Mouse (Mus musculus) macrophage (primary cell): ENCODE data around the gene Slc38a4. TPM values are rescaled to one million over a fixed set of nuclear protein-coding genes. Genes with fewer than 3 reads are reported as not detected.

Experiments
- H3K27ac ChIP-seq: fragments of 350-480 bp; formaldehyde crosslinking; 2 replicates; pipeline ENCODE4 v1.9.0; 2021
- H3K36me3 ChIP-seq: fragments of 350-480 bp; formaldehyde crosslinking; 2 replicates; pipeline ENCODE4 v1.9.0; 2021; ENCODE audit errors: inconsistent target
- H3K4me3 ChIP-seq: fragments of 350-480 bp; formaldehyde crosslinking; 2 replicates; pipeline ENCODE4 v1.9.0; 2021; ENCODE audit errors: inconsistent target
- H3K79me2 ChIP-seq: fragments of 350-480 bp; formaldehyde crosslinking; 2 replicates; pipeline ENCODE4 v1.9.0; 2021; ENCODE audit errors: inconsistent target
- WGBS: methylation state at CpG from one replicate; pipeline ENCODE4 v1.1.7; 2026; ENCODE audit warnings: inconsistent platforms; ENCODE audit not compliant: missing documents; 5-methylcytosine and 5-hydroxymethylcytosine counted together
- polyA plus RNA-seq: library from polyadenylated mRNA; stranded (reverse); fragments of 250-400 nt; gene quantifications from 3 replicates; pipeline ENCODE4 v1.2.4, GENCODE M21; 2018; ENCODE audit warnings: inconsistent platforms

The Slc38a4 gene
- polyA plus RNA-seq, 1 experiment from 2014 or later, result not detected

DNA sequence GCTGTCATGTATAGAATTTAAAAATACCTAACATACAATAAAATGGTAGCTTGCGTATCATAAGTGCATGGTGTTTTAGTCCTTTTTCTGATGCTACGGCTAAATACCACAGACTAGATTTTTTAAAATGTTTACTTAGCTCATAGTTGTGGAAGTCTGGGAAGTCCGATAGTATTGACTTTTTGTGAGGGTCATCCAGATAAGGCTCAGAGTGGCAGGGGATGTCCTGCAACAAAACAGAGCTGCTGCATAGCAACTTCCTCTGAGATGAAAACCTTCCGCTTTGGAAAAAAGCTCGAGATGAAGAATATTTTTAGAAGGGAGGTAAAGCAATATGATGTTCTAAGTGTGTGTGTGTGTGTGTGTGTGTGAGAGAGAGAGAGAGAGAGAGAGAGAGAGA lies 11.2 kb upstream of the Slc38a4 start:
- 55% methylated on average over 5 of the region's 5 CpGs for WGBS
- H3K27ac ChIP-seq, result no peak overlapping the region
- no peak overlapping the region for H3K4me3 ChIP-seq
- no peaks in the 10 kb centered on the region for H3K79me2 ChIP-seq
- no peaks in the 10 kb centered on the region for H3K36me3 ChIP-seq

GRCm38 (mm10) chr15:97063211-97063610 lies 7.5 kb upstream of the Slc38a4 start:
- 86% methylated on average over 5 of the region's 5 CpGs for WGBS
- Histone ChIP-seq H3K36me3 (no peaks in the 10 kb centered on the region), H3K79me2 (no peaks in the 10 kb centered on the region), H3K4me3 (no peak overlapping the region), H3K27ac (no peak overlapping the region)

- Histone ChIP-seq H3K4me3 (no peak overlapping the region), H3K79me2 (no peaks in the 10 kb centered on the region), H3K36me3 (no peaks in the 10 kb centered on the region), H3K27ac (no peak overlapping the region)
- WGBS, result 95% methylated on average over 8 of the region's 8 CpGs
Measured at GRCm38 (mm10) chr15:97060973-97061372, 5.2 kb upstream of the Slc38a4 start.

DNA sequence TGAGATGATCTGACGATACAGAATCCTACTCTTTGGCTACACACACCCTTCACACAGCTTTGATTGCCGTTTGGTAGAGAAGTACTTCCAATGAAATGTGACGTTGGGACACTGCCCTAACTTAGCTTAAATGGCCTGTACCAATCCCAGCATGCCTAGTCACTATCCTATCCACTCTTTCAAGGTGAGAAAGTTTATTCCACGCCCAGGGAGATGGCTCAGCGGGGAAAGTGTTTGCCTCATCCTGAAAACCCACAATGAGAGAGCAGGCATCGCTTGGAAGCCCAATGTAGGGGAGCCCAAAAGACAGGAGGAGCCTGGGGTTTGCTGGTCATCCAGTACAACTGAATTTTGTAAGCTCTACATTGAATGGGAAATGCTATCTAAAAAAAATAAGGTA lies 4.8 kb upstream of the Slc38a4 start:
- no peak overlapping the region for H3K4me3 ChIP-seq
- 89% methylated on average over 6 of the region's 6 CpGs for WGBS
- H3K79me2 ChIP-seq, result no peaks in the 10 kb centered on the region
- H3K36me3 ChIP-seq, result no peaks in the 10 kb centered on the region
- H3K27ac ChIP-seq, result no peak overlapping the region

DNA sequence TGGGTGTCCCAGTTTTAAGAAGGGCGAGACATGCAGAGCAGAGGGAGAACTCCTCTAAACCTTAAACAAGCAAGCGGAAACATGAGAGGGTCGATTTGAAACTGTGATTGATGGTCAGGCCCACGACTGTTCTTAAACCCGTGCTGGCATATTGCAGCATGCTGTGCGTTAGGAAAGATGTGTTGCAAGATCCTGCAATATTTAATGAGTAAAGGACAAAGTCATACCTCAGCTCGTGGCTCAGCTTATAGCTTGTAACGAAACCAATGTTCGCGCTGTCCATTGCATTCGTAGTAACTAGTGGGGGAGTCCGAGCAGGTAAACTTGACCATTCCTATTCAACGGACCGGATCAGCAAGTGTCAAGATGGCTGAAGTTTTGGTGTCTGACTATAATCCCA lies 4.3 kb upstream of the Slc38a4 start:
- H3K79me2 ChIP-seq, result no peaks in the 10 kb centered on the region
- no peaks in the 10 kb centered on the region for H3K36me3 ChIP-seq
- WGBS, result 85% methylated on average over 14 of the region's 14 CpGs
- no peak overlapping the region for H3K27ac ChIP-seq
- H3K4me3 ChIP-seq, result no peak overlapping the region

DNA sequence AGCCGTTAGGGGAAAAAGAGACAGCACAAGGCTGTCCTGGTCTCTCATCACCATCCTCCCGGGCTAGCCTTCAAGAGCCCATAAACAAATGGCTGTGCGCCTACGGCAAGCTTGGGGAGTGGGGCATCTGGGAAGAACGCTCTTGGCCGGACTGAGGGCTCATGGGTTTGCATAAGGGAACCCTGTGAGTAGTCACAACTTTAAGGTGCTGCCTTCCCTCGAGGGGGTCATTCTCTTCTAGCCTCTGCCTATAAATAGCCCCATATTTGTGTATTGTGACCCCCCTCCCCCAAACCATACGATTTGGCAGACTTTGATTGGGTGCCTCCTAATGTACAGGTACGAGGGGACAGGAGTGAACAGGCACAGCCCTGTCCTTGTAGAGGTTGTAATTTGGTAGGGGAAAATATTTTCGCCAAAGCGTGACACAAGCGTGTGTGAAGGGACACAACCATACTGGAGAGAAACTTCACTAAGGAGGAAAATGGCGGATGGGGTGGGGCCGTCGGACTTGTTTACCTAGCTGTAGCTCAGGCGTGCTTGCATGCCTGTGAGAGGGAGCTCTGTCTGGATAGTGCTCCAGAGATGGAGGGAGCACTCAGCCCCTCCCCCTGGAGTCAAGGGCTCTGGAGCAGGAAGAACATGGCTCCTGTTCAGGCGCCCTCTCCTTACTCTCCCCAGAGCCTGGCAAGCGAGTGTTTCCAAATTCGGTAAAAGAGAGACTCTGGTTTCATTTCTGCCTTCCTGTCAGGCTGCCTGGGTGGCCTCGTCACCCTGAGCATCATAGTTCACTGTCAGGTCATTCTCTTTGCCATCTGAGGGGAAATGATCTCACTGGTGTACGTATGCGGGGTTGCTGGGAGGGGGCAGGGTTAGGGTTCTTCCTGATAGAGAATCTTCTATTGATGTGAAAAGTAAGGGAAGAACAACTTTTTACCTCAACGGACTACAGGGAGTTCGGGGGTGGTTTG lies 3.6 kb upstream of the Slc38a4 start:
- WGBS, result 81% methylated on average over 24 of the region's 24 CpGs
- H3K79me2 ChIP-seq, result no peaks in the 10 kb centered on the region
- no peak overlapping the region for H3K27ac ChIP-seq
- no peak overlapping the region for H3K4me3 ChIP-seq
- H3K36me3 ChIP-seq, result no peaks in the 10 kb centered on the region

DNA sequence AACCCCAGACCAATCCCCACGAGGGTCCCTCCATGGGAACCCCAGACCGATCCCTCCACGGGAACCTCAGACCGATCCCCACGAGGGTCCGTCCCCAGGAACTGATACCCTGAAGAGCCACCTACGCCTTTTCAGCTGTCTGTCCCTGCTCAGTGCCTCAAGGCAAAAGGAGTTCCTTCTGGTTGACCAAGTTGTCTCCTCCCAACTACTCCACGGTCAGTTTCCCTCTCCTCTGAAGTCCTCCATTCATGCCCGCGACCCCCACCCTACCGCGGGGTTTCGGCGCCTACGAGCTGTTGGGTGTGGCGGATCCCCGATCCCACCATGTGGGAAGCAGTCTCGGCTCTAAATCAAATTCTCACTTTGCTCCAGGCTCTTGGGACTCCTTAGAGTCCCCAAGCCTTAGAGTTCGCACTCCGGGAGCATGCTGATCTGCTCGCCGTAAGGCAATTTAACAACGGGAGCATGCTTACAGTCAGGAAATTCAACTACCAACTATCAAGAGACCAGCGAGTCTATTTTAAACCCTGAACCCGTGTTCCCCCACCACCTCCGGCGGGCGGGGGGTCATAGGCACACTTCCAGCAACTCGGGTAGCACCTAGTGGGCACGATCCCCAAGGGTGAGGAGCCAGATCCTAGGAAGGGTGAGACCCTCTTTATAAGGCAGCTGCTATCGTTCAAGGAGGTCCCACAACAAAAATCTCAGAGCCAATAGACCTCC lies 828 bp downstream of the Slc38a4 start:
- Histone ChIP-seq H3K36me3 (no peaks in the 10 kb centered on the region), H3K79me2 (no peaks in the 10 kb centered on the region), H3K4me3 (no peak overlapping the region), H3K27ac (no peak overlapping the region)
- 39% methylated on average over 30 of the region's 31 CpGs for WGBS

DNA sequence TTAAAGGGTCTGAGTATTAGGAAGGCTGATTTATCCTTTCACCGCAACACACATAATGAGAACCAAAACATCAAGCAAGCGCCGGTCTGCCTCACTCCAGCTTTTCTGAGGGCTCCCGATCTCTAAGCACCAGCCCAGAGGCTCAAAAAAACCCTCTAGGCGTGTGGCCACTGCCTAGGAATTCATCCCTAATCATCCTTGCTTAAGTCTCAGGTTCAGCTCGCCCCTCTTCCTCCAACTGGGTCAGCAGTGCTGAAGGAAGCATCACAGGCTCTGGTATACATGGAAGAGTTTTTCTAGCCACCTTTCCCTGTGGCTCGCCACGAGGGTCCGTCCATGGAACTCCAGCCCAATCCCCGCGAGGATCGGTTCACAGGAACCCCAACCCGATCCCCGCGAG lies 1.6 kb downstream of the Slc38a4 start:
- no peak overlapping the region for H3K27ac ChIP-seq
- no peaks in the 10 kb centered on the region for H3K79me2 ChIP-seq
- 42% methylated on average over 15 of the region's 15 CpGs for WGBS
- H3K36me3 ChIP-seq, result no peaks in the 10 kb centered on the region
- no peak overlapping the region for H3K4me3 ChIP-seq

GRCm38 (mm10) chr15:97050436-97050835 lies 5.3 kb downstream of the Slc38a4 start:
- H3K4me3 ChIP-seq, result no peak overlapping the region
- H3K36me3 ChIP-seq, result no peaks in the 10 kb centered on the region
- no peak overlapping the region for H3K27ac ChIP-seq
- no peaks in the 10 kb centered on the region for H3K79me2 ChIP-seq
- WGBS, result 88% methylated on average over 12 of the region's 12 CpGs

DNA sequence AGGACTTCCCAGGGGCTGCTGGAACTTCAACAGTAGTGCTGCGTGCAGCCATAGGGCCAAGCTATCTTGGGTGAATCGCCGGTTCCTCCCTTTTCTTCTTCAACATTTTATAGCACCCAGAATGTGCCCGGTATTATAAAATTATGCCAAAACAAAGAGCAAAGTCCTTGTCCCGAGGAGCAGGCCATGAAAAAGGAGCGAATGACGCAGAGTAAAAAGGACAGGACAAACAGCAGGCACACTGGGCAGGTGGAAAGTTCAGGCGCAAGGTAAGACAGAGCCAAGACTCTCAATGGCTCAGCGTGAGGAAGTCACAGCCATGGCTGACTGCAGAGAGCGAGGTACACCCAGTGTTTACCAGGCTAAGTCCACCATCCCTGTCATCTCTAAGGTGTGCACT lies 5.7 kb downstream of the Slc38a4 start:
- 84% methylated on average over 10 of the region's 10 CpGs for WGBS
- Histone ChIP-seq H3K36me3 (no peaks in the 10 kb centered on the region), H3K27ac (no peak overlapping the region), H3K4me3 (no peak overlapping the region), H3K79me2 (no peaks in the 10 kb centered on the region)

- WGBS, result 82% methylated on average over 11 of the region's 11 CpGs
- Histone ChIP-seq H3K36me3 (no peaks in the 10 kb centered on the region), H3K27ac (no peak overlapping the region), H3K79me2 (no peaks in the 10 kb centered on the region), H3K4me3 (no peak overlapping the region)
Measured at GRCm38 (mm10) chr15:97049281-97049841, 6.4 kb downstream of the Slc38a4 start.

GRCm38 (mm10) chr15:97048267-97048666 lies 7.5 kb downstream of the Slc38a4 start:
- Histone ChIP-seq H3K4me3 (no peak overlapping the region), H3K36me3 (no peaks in the 10 kb centered on the region), H3K79me2 (no peaks in the 10 kb centered on the region), H3K27ac (no peak overlapping the region)
- 86% methylated on average over 5 of the region's 5 CpGs for WGBS

- Histone ChIP-seq H3K36me3 (no peaks in the 10 kb centered on the region), H3K27ac (no peak overlapping the region), H3K4me3 (no peak overlapping the region), H3K79me2 (no peaks in the 10 kb centered on the region)
- 92% methylated on average over 13 of the region's 13 CpGs for WGBS
Measured at GRCm38 (mm10) chr15:97043921-97044320, 11.8 kb downstream of the Slc38a4 start.

- Histone ChIP-seq H3K4me3 (no peak overlapping the region), H3K79me2 (no peaks in the 10 kb centered on the region), H3K27ac (no peak overlapping the region), H3K36me3 (no peaks in the 10 kb centered on the region)
- WGBS, result 91% methylated on average over 7 of the region's 7 CpGs
Measured at GRCm38 (mm10) chr15:97042001-97042491, 13.7 kb downstream of the Slc38a4 start.

DNA sequence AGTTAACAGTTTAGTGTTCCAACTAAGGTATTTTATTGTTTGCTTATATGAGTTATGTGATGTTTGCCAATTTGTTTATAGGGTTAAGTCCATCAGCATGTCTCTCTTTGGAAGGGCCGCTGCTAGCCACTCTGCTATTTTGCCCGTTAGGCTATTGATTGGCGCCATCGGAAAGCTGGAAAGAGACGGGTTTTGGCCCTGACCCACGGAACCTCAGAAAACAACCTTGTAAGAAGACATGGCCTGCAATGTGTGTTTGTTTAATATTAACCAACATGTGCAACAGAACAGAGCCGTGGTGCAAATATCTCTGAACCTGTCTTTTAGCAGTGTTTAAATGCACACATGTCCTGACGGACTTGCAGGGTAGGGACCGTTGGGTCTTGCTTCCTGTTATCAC lies 14.6 kb downstream of the Slc38a4 start:
- Histone ChIP-seq H3K27ac (no peak overlapping the region), H3K4me3 (no peak overlapping the region), H3K79me2 (no peaks in the 10 kb centered on the region), H3K36me3 (no peaks in the 10 kb centered on the region)
- 91% methylated on average over 9 of the region's 9 CpGs for WGBS
